Mouse (Mus musculus): ENCODE data around the gene Ifnar2. TPM values are rescaled to one million over a fixed set of nuclear protein-coding genes. Genes with fewer than 3 reads are reported as not detected.
A peak's percentile ranks its signal among the peaks of the same experiment; 100 is the strongest.

Gene Ifnar2
- total RNA-seq, 2 experiments from 2014 or later, result 257 to 287 TPM

DNA sequence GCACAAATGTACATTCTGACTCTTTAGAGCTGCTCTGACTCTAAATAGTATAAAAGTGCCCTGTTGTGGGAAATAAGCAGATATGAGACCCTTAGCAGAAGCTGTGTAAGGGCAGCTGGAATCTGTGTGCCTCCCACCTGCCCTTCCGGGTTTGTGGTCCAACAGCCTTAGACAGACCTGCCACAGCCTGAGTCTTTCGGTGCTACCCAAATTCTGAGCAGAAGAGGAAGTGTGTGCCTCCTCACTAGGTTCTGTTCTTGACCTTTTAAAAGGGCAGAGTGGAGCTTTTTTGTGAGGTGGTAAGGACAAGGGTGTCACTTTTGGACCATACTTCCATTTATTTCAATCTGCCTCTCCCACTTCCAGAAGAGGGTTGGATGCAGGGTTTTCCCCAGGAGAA is 79.4 kb downstream of the Ifnar2 start:
- peak; percentile 62 for ATAC-seq (ENCODE audit: poor library complexity, severe bottlenecking)

DNA sequence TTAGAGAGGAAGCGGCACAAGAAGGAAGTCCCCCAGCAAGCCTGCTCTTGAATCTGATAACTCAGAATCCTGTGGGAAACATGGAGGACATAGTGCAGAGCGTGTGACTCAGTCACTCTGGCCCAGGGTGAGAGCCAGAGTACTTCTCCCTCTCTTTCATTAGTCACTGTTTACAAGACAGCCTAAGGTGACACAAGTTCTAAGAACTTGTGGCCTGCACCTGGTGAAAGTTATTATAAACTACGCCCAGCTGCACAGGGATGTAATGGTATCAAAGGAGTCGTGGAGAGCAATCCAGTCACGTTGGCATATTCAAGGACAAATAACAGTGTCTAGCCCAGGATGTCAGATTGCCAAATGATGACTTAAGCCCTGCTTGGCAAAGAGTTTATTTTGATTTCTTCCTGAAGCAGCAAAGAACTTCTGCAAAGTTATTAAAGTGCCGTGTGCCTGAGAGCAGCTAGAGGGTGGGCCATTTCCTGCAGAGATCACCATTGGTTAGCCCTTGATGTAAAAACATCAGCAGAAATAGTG is 79.8 kb downstream of the Ifnar2 start:
- ATAC-seq (ENCODE audit: poor library complexity, severe bottlenecking), result peak; percentile 39

Other genes with a start within 250 kb of the Ifnar2 start
- gene Olig2, start 147.3 kb upstream of the Ifnar2 start, total RNA-seq (2015), result 0.04 TPM in 1 of 2 replicates, not detected in the other
- not detected in 2 replicates for gene Olig2, start 147.3 kb upstream of the Ifnar2 start, total RNA-seq (2017)
- not detected in 2 replicates for gene Olig1, start 103.0 kb upstream of the Ifnar2 start, total RNA-seq (2015)
- gene Olig1, start 103.0 kb upstream of the Ifnar2 start, total RNA-seq (2017), result not detected in 2 replicates
- gene Gm21970, start 18.9 kb downstream of the Ifnar2 start, total RNA-seq (2015), result 0.29 TPM in 1 of 2 replicates, not detected in the other
- gene Gm21970, start 18.9 kb downstream of the Ifnar2 start, total RNA-seq (2017), result not detected in 2 replicates
- gene Il10rb, start 33.4 kb downstream of the Ifnar2 start, total RNA-seq (2015), result 66.6 and 68.3 TPM in 2 replicates
- 63.3 and 64.6 TPM in 2 replicates for gene Il10rb, start 33.4 kb downstream of the Ifnar2 start, total RNA-seq (2017)
- 66.2 and 67.3 TPM in 2 replicates for gene Ifnar1, start 112.5 kb downstream of the Ifnar2 start, total RNA-seq (2015)
- gene Ifnar1, start 112.5 kb downstream of the Ifnar2 start, total RNA-seq (2017), result 73.9 and 78.5 TPM in 2 replicates
- gene Ifngr2, start 174.3 kb downstream of the Ifnar2 start, total RNA-seq (2015), result 63.2 and 67.5 TPM in 2 replicates
- gene Ifngr2, start 174.3 kb downstream of the Ifnar2 start, total RNA-seq (2017), result 47.0 and 49.0 TPM in 2 replicates
- 102 and 112 TPM in 2 replicates for gene Tmem50b, start 225.0 kb downstream of the Ifnar2 start, total RNA-seq (2015)
- 83.4 and 89.7 TPM in 2 replicates for gene Tmem50b, start 225.0 kb downstream of the Ifnar2 start, total RNA-seq (2017)
- 2.3 and 2.7 TPM in 2 replicates for gene Dnajc28, start 246.2 kb downstream of the Ifnar2 start, total RNA-seq (2015)
- 5.0 and 6.8 TPM in 2 replicates for gene Dnajc28, start 246.2 kb downstream of the Ifnar2 start, total RNA-seq (2017)